Mouse (Mus musculus) liver, embryonic 14.5 days (tissue): Measurements from ENCODE around the gene Entpd1. TPM values are rescaled to one million over a fixed set of nuclear protein-coding genes. Genes with fewer than 3 reads are reported as not detected.
"Not testable (repeated sequence)": the region's sequence is repeated elsewhere in the genome, so short reads cannot be mapped to it uniquely, and the experiment has no call there.

Source experiments
- ATAC-seq: fragments of 200-750 bp; cut with Nextera tagmentation; 2 replicates; pipeline ENCODE4 v1.8.0; 2017; ENCODE audit warnings: moderate number of reproducible peaks, mild to moderate bottlenecking, moderate library complexity; ENCODE audit not compliant: insufficient read depth
- DNase-seq, 3 experiments: peaks; one replicate each; pipeline ENCODE4 v3.0.0-alpha.2; 2012 to 2013; ENCODE audit warnings: low read depth in 3 of 3, low spot score in 3 of 3
- H3K27ac ChIP-seq: fragments of 300-500 bp; sonication (generic); 2 replicates; pipeline ENCODE4 v1.5.1; 2014; ENCODE audit warnings: moderate library complexity, mild to moderate bottlenecking, control low read depth, inconsistent platforms
- H3K27me3 ChIP-seq: fragments of 300-500 bp; sonication (generic); 2 replicates; pipeline ENCODE4 v1.6.1; 2014; ENCODE audit warnings: mild to moderate bottlenecking, low read length, moderate library complexity; ENCODE audit not compliant: control insufficient read depth, insufficient read depth
- H3K36me3 ChIP-seq: fragments of 300-500 bp; sonication (generic); replicated peaks from 2 replicates; pipeline ENCODE4 v1.6.1; 2014; ENCODE audit warnings: low read depth; ENCODE audit not compliant: control insufficient read depth, insufficient read depth
- H3K4me1 ChIP-seq, 2 experiments: fragments of 200-500 bp in 1 of 2; fragments of 300-500 bp in 1 of 2; sonication (generic) in 1 of 2; replicated peaks; 2 replicates each; pipeline ENCODE4 v1.6.1; 2012 to 2014; ENCODE audit warnings: antibody characterized with exemption in 1 of 2, inconsistent platforms in 1 of 2, low read length in 1 of 2; ENCODE audit not compliant: control insufficient read depth in 2 of 2, insufficient read depth in 2 of 2
- H3K4me2 ChIP-seq: fragments of 300-500 bp; sonication (generic); 2 replicates; pipeline ENCODE4 v1.6.1; 2014; ENCODE audit warnings: low read depth, mild to moderate bottlenecking, control low read depth, moderate library complexity
- H3K4me3 ChIP-seq, 2 experiments: fragments of 200-500 bp in 1 of 2; fragments of 300-500 bp in 1 of 2; sonication (generic) in 1 of 2; 2 replicates each; pipeline ENCODE4 v1.5.1; 2012 to 2014; ENCODE audit warnings: low read depth in 2 of 2, low read length in 2 of 2, mild to moderate bottlenecking in 2 of 2, control low read depth in 1 of 2, inconsistent platforms in 1 of 2, moderate library complexity in 1 of 2; ENCODE audit not compliant: insufficient read depth in 1 of 2
- H3K9ac ChIP-seq: fragments of 300-500 bp; sonication (generic); replicated peaks from 2 replicates; pipeline ENCODE4 v1.6.1; 2014; ENCODE audit warnings: mild to moderate bottlenecking, control low read depth, moderate library complexity
- H3K9me3 ChIP-seq: fragments of 300-500 bp; sonication (generic); 2 replicates; pipeline ENCODE4 v1.6.1; 2016; ENCODE audit warnings: low read length, mixed read lengths; ENCODE audit not compliant: control insufficient read depth
- CTCF ChIP-seq: IDR thresholded peaks from 2 replicates; pipeline ENCODE4 v1.5.1; 2016; ENCODE audit warnings: antibody characterized with exemption, low read depth, control low read depth
- EP300 ChIP-seq: IDR thresholded peaks from 2 replicates; pipeline ENCODE4 v1.6.1; 2016; ENCODE audit warnings: antibody characterized with exemption, low read depth
- WGBS: fragments of 180-500 bp; shearing (Covaris S2); extraction: QIAGEN DNeasy Blood & Tissue Kit; methylation state at CpG from one replicate; pipeline ENCODE4 v1.1.7; 2014; ENCODE audit not compliant: insufficient replicate concordance; 5-methylcytosine and 5-hydroxymethylcytosine counted together
- polyA plus RNA-seq, 2 experiments: library from polyadenylated mRNA; depleted of rRNA in 1 of 2; stranded (reverse) in 1 of 2; unstranded in 1 of 2; fragments of >200 nt; fragmentation: Nextera tagmentation in 1 of 2; extraction: Ambion mirVana in 1 of 2; gene quantifications; 2 replicates each; pipeline versions ENCODE4 v1.2.1 to v1.2.3; 2012 to 2014

Entpd1 gene
- polyA plus RNA-seq, 2 experiments, result 1.6 to 2.8 TPM

DNA sequence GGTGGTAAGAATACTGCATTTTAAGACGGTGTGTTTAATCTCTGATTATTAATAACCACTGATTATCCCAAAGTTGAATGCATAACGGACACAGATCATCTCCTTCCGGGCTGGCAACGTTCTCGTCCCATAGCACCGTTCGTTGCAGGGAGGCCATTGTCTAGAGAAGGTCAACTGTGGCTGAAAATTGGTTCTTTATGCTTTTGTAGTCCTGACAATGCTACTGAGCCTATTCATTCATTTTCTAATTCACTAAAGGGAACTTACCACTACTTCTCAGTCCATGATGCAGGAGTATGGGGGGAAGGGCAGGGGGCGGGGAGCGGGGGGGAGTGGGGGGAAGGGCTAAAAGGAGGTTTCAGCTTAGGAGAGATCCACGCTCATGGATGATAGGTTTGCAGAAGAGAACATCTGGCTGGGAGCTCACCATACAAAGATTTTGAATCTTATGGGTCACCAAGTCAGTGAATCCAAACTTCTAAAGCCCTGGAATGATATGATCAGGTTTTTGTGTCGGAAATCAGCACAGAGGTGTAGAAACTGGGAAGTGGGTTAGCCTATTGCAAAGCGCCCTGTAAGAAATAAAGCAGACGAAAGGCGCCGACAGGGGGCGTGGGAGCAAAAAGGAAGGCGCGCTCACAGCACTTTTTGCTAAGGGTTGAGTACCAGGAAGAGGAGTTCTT lies 23.2 kb upstream of the Entpd1 start:
- peak overlapping the region; percentile 67 to 84 for H3K4me3 ChIP-seq
- 1% methylated on average over 18 of the region's 18 CpGs for WGBS

DNA sequence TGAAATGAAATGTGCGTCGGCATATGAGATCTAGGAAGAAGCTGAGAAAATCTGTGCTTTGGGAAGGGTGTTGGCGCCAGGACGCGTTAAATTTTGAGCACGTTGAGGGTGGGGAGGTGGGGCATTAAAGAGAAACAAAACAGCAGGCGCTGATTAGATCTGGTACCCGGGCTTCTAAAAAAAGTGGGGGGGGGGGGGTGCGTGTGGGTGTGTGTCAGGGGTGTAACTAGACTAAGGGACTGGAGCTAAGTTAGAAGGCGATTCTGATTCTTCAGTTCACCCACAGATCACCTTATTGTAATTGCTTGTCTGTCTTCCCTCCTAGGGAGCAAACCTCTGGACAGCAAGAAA lies 22.7 kb upstream of the Entpd1 start:
- H3K36me3 ChIP-seq, result peaks cover 4% of the 10 kb centered on the region
- TF ChIP-seq EP300 (no peak), CTCF (no peak)
- no peak for ATAC-seq
- H3K9me3 ChIP-seq, result no peaks in the 10 kb centered on the region
- no peak overlapping the region for H3K27ac ChIP-seq
- H3K4me3 ChIP-seq, result peak overlapping the region; percentile 67 to 84
- H3K27me3 ChIP-seq, result no peaks in the 10 kb centered on the region
- WGBS, result under 1% methylated on average over 10 of the region's 10 CpGs
- peak overlapping the region; percentile 55 for H3K9ac ChIP-seq
- peak overlapping the region; percentile 99 for H3K4me2 ChIP-seq
- peaks cover 8 to 17% of the 10 kb centered on the region in 2 experiments for H3K4me1 ChIP-seq
- DNase-seq, result no peak

More for the DNA sequence above, 23.2 kb upstream of the Entpd1 start:
- no peaks in the 10 kb centered on the region for H3K27me3 ChIP-seq
- H3K9me3 ChIP-seq, result no peaks in the 10 kb centered on the region
- TF ChIP-seq EP300 (no peak), CTCF (peak; percentile 82)
- ATAC-seq (peak; percentile 53; the same call in 1 of the 2 replicates), DNase-seq (peak; percentile 78 to 89 (median 79))
- peak overlapping the region; percentile 55 for H3K9ac ChIP-seq
- peaks cover 8 to 17% of the 10 kb centered on the region in 2 experiments for H3K4me1 ChIP-seq
- peak overlapping the region; percentile 42 for H3K27ac ChIP-seq
- H3K36me3 ChIP-seq, result peaks cover 4% of the 10 kb centered on the region
- peak overlapping the region; percentile 99 for H3K4me2 ChIP-seq

DNA sequence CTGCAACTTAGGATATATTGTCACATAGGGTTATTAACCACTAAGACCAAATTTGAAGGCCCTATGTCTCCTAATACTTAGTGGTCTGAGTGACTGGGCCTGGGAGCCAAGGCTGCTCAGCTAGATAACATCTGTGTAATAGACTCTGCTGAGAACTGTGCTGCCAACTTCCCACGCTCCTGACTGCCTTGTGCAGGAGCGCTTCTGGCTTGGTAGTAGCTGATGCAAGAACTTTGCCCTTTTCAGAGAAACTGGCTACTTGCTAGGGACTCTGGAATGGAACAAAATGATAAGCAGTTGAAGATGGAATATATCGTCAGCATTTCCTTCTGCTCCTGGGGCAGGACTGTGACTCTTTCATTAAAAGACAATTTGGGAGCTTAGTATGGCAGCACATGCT lies 16.9 kb upstream of the Entpd1 start:
- Histone ChIP-seq H3K4me3 (no peak overlapping the region), H3K27me3 (no peaks in the 10 kb centered on the region), H3K4me2 (no peak overlapping the region), H3K36me3 (no peaks in the 10 kb centered on the region), H3K9me3 (no peaks in the 10 kb centered on the region), H3K4me1 (0 out of 4 replicates have a peak, but pooled peaks cover 0 to 2% of the 10 kb centered on the region in 2 experiments), H3K27ac (no peak overlapping the region), H3K9ac (no peak overlapping the region)
- 65% methylated on average over 3 of the region's 3 CpGs for WGBS
- no peak for TF ChIP-seq CTCF
- no peak for TF ChIP-seq EP300
- DNase-seq (no peak), ATAC-seq (no peak)

DNA sequence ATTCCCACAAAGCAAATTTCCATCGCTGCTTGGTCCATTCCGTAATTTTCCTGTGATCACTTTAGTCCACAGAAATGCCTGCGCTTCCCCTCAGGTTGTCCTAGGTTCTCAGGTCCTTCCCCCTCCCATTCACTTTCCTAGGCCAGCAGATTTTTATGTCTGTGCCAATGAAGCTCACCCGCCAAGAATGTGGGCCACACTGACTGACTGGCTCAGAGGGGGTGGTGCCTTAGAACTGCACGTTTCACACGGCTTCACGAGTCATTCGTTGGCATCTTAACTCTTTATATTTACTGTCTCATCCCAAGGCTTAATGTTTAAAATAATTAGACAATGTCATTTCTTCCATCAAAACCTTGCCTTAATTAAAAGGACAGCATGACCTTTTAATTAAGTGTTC lies 16.3 kb upstream of the Entpd1 start:
- TF ChIP-seq CTCF (no peak), EP300 (no peak)
- no peak overlapping the region for H3K27ac ChIP-seq
- DNase-seq, result no peak

DNA sequence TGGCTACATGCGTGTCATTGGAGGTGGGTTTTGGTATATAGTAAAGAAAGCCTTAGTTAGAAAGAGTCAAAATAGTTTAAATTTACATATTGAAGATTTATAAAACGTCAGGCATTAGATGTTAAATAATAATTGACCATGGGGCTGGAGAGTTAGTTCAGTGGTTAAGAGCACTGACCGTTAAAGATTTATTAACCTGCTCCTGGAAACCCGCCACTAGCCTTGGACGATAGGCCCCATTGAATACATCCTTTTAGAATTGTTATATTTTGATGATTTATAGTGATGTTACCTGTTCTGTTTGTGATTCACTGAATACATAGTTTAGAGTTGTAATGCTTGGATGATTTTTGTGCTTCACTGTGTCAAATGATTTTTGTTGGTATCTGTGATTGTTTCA lies 11.3 kb upstream of the Entpd1 start:
- not testable (repeated sequence) for H3K4me2 ChIP-seq, H3K36me3 ChIP-seq, H3K4me3 ChIP-seq, H3K27me3 ChIP-seq, H3K9me3 ChIP-seq, H3K27ac ChIP-seq, ATAC-seq, H3K4me1 ChIP-seq, DNase-seq, H3K9ac ChIP-seq
- WGBS, result 81% methylated on average over 5 of the region's 5 CpGs

More for the DNA sequence above, 16.3 kb upstream of the Entpd1 start:
- no peak overlapping the region for H3K9ac ChIP-seq
- ATAC-seq, result no peak
- H3K36me3 ChIP-seq, result no peaks in the 10 kb centered on the region
- H3K4me1 ChIP-seq, result no peaks in the 10 kb centered on the region
- 79% methylated on average over 8 of the region's 8 CpGs for WGBS
- H3K9me3 ChIP-seq, result no peaks in the 10 kb centered on the region
- no peaks in the 10 kb centered on the region for H3K27me3 ChIP-seq
- no peak overlapping the region for H3K4me3 ChIP-seq
- H3K4me2 ChIP-seq, result no peak overlapping the region
